13 mouse cellular contexts compared by ENCODE assay signal in genomic region chr8:120001712-120002111, GRCm38 (mm10). TPM values are rescaled to one million over a fixed set of nuclear protein-coding genes. Genes with fewer than 3 reads are reported as not detected.
DNase-seq lines count a peak whose midpoint lies in the region; ATAC-seq lines count a peak whose summit lies in the region.
"Had no signal": no experiment of that assay in that cellular context is flagged by ENCODE, and none has a peak within 500 bp of the region (broad histone marks: within the 10 kb centered on the region; RNA-seq: fewer than 3 reads in every experiment).

No protein-coding gene starts in this region.

- no peaks in the 10 kb centered on the region for H3K27me3 ChIP-seq in hindbrain, embryonic 11.5 days (ENCODE audit: control insufficient read depth, insufficient read depth, low read length)
- no peaks in the 10 kb centered on the region for H3K27me3 ChIP-seq in hindbrain, embryonic 14.5 days (ENCODE audit: control insufficient read depth, insufficient read depth, low read length)
- no peaks in the 10 kb centered on the region for H3K27me3 ChIP-seq in embryonic facial prominence, embryonic 10.5 days (replicated peaks; ENCODE audit: low read depth, poor library complexity, severe bottlenecking)
- H3K27me3 ChIP-seq: Patski had no signal

- 68% methylated on average over 7 of the region's 7 CpGs for WGBS in hindbrain, embryonic 11.5 days
- WGBS in hindbrain, embryonic 14.5 days = 59% methylated on average over 7 of the region's 7 CpGs
- WGBS in embryonic facial prominence, embryonic 10.5 days = 73% methylated on average over 7 of the region's 7 CpGs

- H3K9ac ChIP-seq in hindbrain, embryonic 11.5 days (ENCODE audit: low read depth, low read length) = no peak overlapping the region
- no peak overlapping the region for H3K9ac ChIP-seq in hindbrain, embryonic 14.5 days
- H3K9ac ChIP-seq: liver, embryonic 14.5 days had no signal

- H3K36me3 ChIP-seq in hindbrain, embryonic 11.5 days (ENCODE audit: control insufficient read depth, insufficient read depth, low read length) = no peaks in the 10 kb centered on the region
- no peaks in the 10 kb centered on the region for H3K36me3 ChIP-seq in hindbrain, embryonic 14.5 days (replicated peaks; ENCODE audit: control insufficient read depth, insufficient read depth)
- H3K36me3 ChIP-seq in embryonic facial prominence, embryonic 10.5 days (replicated peaks) = no peaks in the 10 kb centered on the region

- no peak for ATAC-seq in hindbrain, embryonic 11.5 days (ENCODE audit: low FRiP score)
- no peak for ATAC-seq in hindbrain, embryonic 14.5 days (ENCODE audit: low FRiP score)
- ATAC-seq: Patski had no signal

- DNase-seq in hindbrain, embryonic 11.5 days (ENCODE audit: low spot score) = peak; percentile 37
- DNase-seq in hindbrain, embryonic 14.5 days (ENCODE audit: low spot score) = no peak
- peak; percentile 39 for DNase-seq in NIH3T3 (ENCODE audit: low read depth)
- peak; percentile 36 for DNase-seq in embryonic facial prominence, embryonic 10.5 days (ENCODE audit: low spot score)
- peak; percentile 80 to 94 for DNase-seq in kidney, postnatal 36 days
- DNase-seq in cerebellum, postnatal 14 days = no peak
- DNase-seq in cerebellum, adult 11-12 months = no peak
- no peak for DNase-seq in cerebellum, postnatal 4 days (ENCODE audit: low spot score in 2 of 2)
- DNase-seq: B cell, adult 2 months; gastrocnemius, postnatal 14 days; heart, postnatal 36 days had no signal

- no peak overlapping the region for H3K4me3 ChIP-seq in hindbrain, embryonic 11.5 days (ENCODE audit: low read depth, low read length)
- no peak overlapping the region for H3K4me3 ChIP-seq in hindbrain, embryonic 14.5 days (replicated peaks; ENCODE audit: low read length)
- H3K4me3 ChIP-seq in embryonic facial prominence, embryonic 10.5 days = no peak overlapping the region

- H3K4me2 ChIP-seq in hindbrain, embryonic 11.5 days (replicated peaks; ENCODE audit: low read depth, low read length) = no peak overlapping the region
- no peak overlapping the region for H3K4me2 ChIP-seq in hindbrain, embryonic 14.5 days (replicated peaks)

- no peaks in the 10 kb centered on the region for H3K4me1 ChIP-seq in hindbrain, embryonic 11.5 days (replicated peaks; ENCODE audit: control insufficient read depth, insufficient read depth, low read length)
- peaks cover 9% of the 10 kb centered on the region; the same call in 1 of the 2 replicates for H3K4me1 ChIP-seq in hindbrain, embryonic 14.5 days (replicated peaks; ENCODE audit: control insufficient read depth, insufficient read depth, low read length)
- peaks cover 64% of the 10 kb centered on the region for H3K4me1 ChIP-seq in embryonic facial prominence, embryonic 10.5 days

- no peaks in the 10 kb centered on the region for H3K9me3 ChIP-seq in hindbrain, embryonic 11.5 days (ENCODE audit: control insufficient read depth, low read length)
- no peaks in the 10 kb centered on the region for H3K9me3 ChIP-seq in hindbrain, embryonic 14.5 days (ENCODE audit: control insufficient read depth, low read length)
- H3K9me3 ChIP-seq in embryonic facial prominence, embryonic 10.5 days = no peaks in the 10 kb centered on the region

- no peak overlapping the region for H3K27ac ChIP-seq in hindbrain, embryonic 11.5 days (ENCODE audit: low read depth, low read length)
- H3K27ac ChIP-seq in hindbrain, embryonic 14.5 days = no peak overlapping the region
- no peak overlapping the region for H3K27ac ChIP-seq in embryonic facial prominence, embryonic 10.5 days (replicated peaks)
- H3K27ac ChIP-seq: liver, embryonic 14.5 days had no signal

RNA-seq across cellular contexts. Expression of gene Crispld2, which starts 9.5 kb away (rescaled TPM):
- polyA plus RNA-seq in hindbrain, embryonic 11.5 days (2014; fragmentation: Nextera tagmentation; extraction: Ambion mirVana) = 2.1 and 2.6 TPM in 2 replicates
- 1.4 and 2.0 TPM in 2 replicates for polyA plus RNA-seq in hindbrain, embryonic 14.5 days (2014; fragmentation: Nextera tagmentation; extraction: Ambion mirVana)
- polyA plus RNA-seq in embryonic facial prominence, embryonic 10.5 days (2016; fragmentation: Nextera tagmentation; extraction: Ambion mirVana) = 6.1 and 6.5 TPM in 2 replicates

Comparison
In these comparisons a context has a peak if more than half of its experiments do, and no peak if none do; other contexts are left out.
1. DNase-seq: peak in hindbrain, embryonic 11.5 days (single experiment), NIH3T3 (single experiment), embryonic facial prominence, embryonic 10.5 days (single experiment) and kidney, postnatal 36 days (2 of 2); none in hindbrain, embryonic 14.5 days (single experiment), cerebellum, postnatal 14 days (0 of 2), cerebellum, adult 11-12 months (single experiment) and cerebellum, postnatal 4 days (0 of 2).